Mouse (Mus musculus) stomach, postnatal 0 days (tissue): ENCODE results near the gene Rrh.

Source experiments
- CTCF ChIP-seq: IDR thresholded peaks from 2 replicates; pipeline ENCODE4 v1.5.1; 2016; ENCODE audit warnings: antibody characterized with exemption, low read depth, mild to moderate bottlenecking, moderate library complexity
- EP300 ChIP-seq: optimal IDR thresholded peaks from 2 replicates; pipeline ENCODE3; 2016; ENCODE audit warnings: antibody characterized with exemption

DNA sequence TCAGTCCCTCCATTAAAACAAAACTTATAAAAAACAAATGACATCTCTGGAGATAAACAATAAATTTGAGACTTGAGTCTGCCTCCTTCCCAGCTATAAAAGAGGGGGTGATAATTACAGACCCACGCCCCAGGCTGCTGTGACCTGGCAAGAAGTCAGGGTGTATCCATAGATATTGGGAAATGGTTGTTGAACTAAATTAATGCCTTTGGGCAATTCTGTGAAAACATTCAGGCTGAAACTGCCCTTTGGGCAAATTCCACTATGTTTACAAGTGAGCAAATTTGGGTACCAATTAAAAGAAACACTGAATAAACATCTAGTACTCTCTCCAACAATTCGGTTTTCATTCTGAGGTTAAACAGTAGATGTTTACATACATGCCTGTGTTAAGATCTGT, 23.4 kb downstream of the Rrh start:
- TF ChIP-seq CTCF (no peak), EP300 (no peak)
